Mouse (Mus musculus) intestine, embryonic 16.5 days (tissue): Measurements from ENCODE around the gene Col2a1. TPM values are rescaled to one million over a fixed set of nuclear protein-coding genes. Genes with fewer than 3 reads are reported as not detected.

ENCODE experiments used
- polyA plus RNA-seq: library from polyadenylated mRNA; unstranded; fragments of >200 nt; fragmentation: Nextera tagmentation; extraction: Ambion mirVana; gene quantifications from 2 replicates; pipeline ENCODE4 v1.2.1, GENCODE M21; 2015

Col2a1 gene
- polyA plus RNA-seq, 1 experiment from 2014 or later = 0.33 TPM

Other genes starting within 250 kb of the Col2a1 start
- gene Rapgef3, start 236.7 kb downstream of the Col2a1 start, polyA plus RNA-seq = 7.9 and 8.5 TPM in 2 replicates
- 25.4 and 26.9 TPM in 2 replicates for gene Slc48a1, start 226.2 kb downstream of the Col2a1 start, polyA plus RNA-seq
- 15.8 and 18.2 TPM in 2 replicates for gene Hdac7, start 160.2 kb downstream of the Col2a1 start, polyA plus RNA-seq
- 2.4 TPM in 2 replicates for gene Vdr, start 94.1 kb downstream of the Col2a1 start, polyA plus RNA-seq
- gene Tmem106c, start 40.5 kb downstream of the Col2a1 start, polyA plus RNA-seq = 47.5 and 51.6 TPM in 2 replicates
- 30.5 and 31.7 TPM in 2 replicates for gene Pfkm, start 87.9 kb upstream of the Col2a1 start, polyA plus RNA-seq
- 18.0 and 20.2 TPM in 2 replicates for gene Senp1, start 89.0 kb upstream of the Col2a1 start, polyA plus RNA-seq
- 52.7 and 54.9 TPM in 2 replicates for gene Asb8, start 160.9 kb upstream of the Col2a1 start, polyA plus RNA-seq
- 1.4 and 1.7 TPM in 2 replicates for gene Ccdc184, start 162.5 kb upstream of the Col2a1 start, polyA plus RNA-seq
- not detected in 2 replicates for gene Olfr288, start 190.8 kb upstream of the Col2a1 start, polyA plus RNA-seq
- gene Gm44579, start 216.3 kb upstream of the Col2a1 start, polyA plus RNA-seq = not detected in 2 replicates
- not detected in 2 replicates for gene Olfr287, start 216.4 kb upstream of the Col2a1 start, polyA plus RNA-seq
- gene Olfr286, start 229.8 kb upstream of the Col2a1 start, polyA plus RNA-seq = not detected in 2 replicates